Mouse (Mus musculus): ENCODE data around the gene Pax4. TPM values are rescaled to one million over a fixed set of nuclear protein-coding genes. Genes with fewer than 3 reads are reported as not detected.

Gene Pax4
- total RNA-seq (2023), result not detected

GRCm38 (mm10) chr6:28449253-28449652, at the start of gene Pax4:
Pax4 (minus strand) TSS chr6:28449353.

GRCm38 (mm10) chr6:28474839-28475238, 25.7 kb upstream of the Pax4 start, which contains the start of gene Snd1:
Snd1 (plus strand) TSS chr6:28475139.

GRCm38 (mm10) chr6:28428290-28428689, 20.9 kb downstream of the Pax4 start, which contains the start of gene Gcc1:
Gcc1 (minus strand) TSS chr6:28428390.

GRCm38 (mm10) chr6:28427096-28427839, 21.9 kb downstream of the Pax4 start, which contains the start of gene Fscn3:
Fscn3 (plus strand) TSS chr6:28427789.

GRCm38 (mm10) chr6:28423313-28423712, 25.8 kb downstream of the Pax4 start, which contains the start of gene Arf5:
Arf5 (plus strand) TSS chr6:28423560.

GRCm38 (mm10) chr6:28397681-28398203, 51.4 kb downstream of the Pax4 start, which contains the start of gene Zfp800:
Zfp800 (minus strand) TSS chr6:28398005.

Other genes starting within 250 kb of the Pax4 start
- gene Zfp800, start 51.3 kb downstream of the Pax4 start, total RNA-seq (2023), result 48.8 TPM
- gene Arf5, start 25.8 kb downstream of the Pax4 start, total RNA-seq (2023), result 154 TPM
- not detected for gene Fscn3, start 21.6 kb downstream of the Pax4 start, total RNA-seq (2023)
- gene Gcc1, start 21.0 kb downstream of the Pax4 start, total RNA-seq (2023), result 24.2 TPM
- 122 TPM for gene Snd1, start 25.8 kb upstream of the Pax4 start, total RNA-seq (2023)